Mouse (Mus musculus) thymus, postnatal 4 days (tissue): ENCODE data around the gene AA792892.
"Not testable (repeated sequence)": the region's sequence is repeated elsewhere in the genome, so short reads cannot be mapped to it uniquely, and the experiment has no call there.

Source experiments
- DNase-seq: peaks from one replicate; pipeline ENCODE4 v3.0.0; 2021

The AA792892 gene

GRCm38 (mm10) chr5:94339449-94339848 is at the start of gene AA792892:
Gene AA792892 (plus strand): TSS chr5:94339749.
- not testable (repeated sequence) for DNase-seq

GRCm38 (mm10) chr5:94306696-94307095 is 32.9 kb upstream of the AA792892 start, which contains the start of gene A430089I19Rik:
Gene A430089I19Rik (minus strand): TSS chr5:94306796.
- not testable (repeated sequence) for DNase-seq

GRCm38 (mm10) chr5:94314135-94314534 is 25.4 kb upstream of the AA792892 start, which contains the start of gene Gm6502:
Gene Gm6502 (plus strand): TSS chr5:94314435.
- not testable (repeated sequence) for DNase-seq
